Mouse (Mus musculus) MEL (cell line): ENCODE measurements at regions not wholly inside any gene's neighbourhood (a gene's known extent, or its start where the extent isn't known, plus 50 kb on each side); places are given as distances from the start of the nearest gene placed in this dataset.

Experiments used
- DNase-seq: peaks from one replicate; pipeline ENCODE4 v3.0.0; 2011; ENCODE audit warnings: low read depth, low spot score
- H3K27ac ChIP-seq: 2 replicates; pipeline ENCODE4 v1.5.1; 2012; ENCODE audit warnings: low read depth, mild to moderate bottlenecking, control low read depth, low read length, moderate library complexity; ENCODE audit not compliant: control insufficient read depth
- H3K27me3 ChIP-seq, 2 experiments: fragments of 150-350 bp in 1 of 2; sonication (generic) in 1 of 2; 2 replicates each; pipeline ENCODE4 v1.6.1; 2012; ENCODE audit warnings: low read length in 2 of 2, mild to moderate bottlenecking in 2 of 2, improper control_type of control experiment in 1 of 2, moderate library complexity in 1 of 2; ENCODE audit not compliant: insufficient read depth in 2 of 2, control insufficient read depth in 1 of 2
- H3K36me3 ChIP-seq, 2 experiments: 2 replicates each; pipeline ENCODE4 v1.6.1; 2012 to 2014; ENCODE audit warnings: low read length in 2 of 2, improper control_type of control experiment in 1 of 2, inconsistent platforms in 1 of 2, mild to moderate bottlenecking in 1 of 2; ENCODE audit not compliant: insufficient read depth in 2 of 2, control insufficient read depth in 1 of 2
- H3K4me1 ChIP-seq, 2 experiments: fragments of 150-350 bp in 1 of 2; sonication (generic) in 1 of 2; 2 replicates each; pipeline ENCODE4 v1.6.1; 2012; ENCODE audit warnings: low read length in 2 of 2, improper control_type of control experiment in 1 of 2, mild to moderate bottlenecking in 1 of 2; ENCODE audit not compliant: insufficient read depth in 2 of 2, control insufficient read depth in 1 of 2
- H3K4me3 ChIP-seq, 2 experiments: fragments of 150-350 bp in 1 of 2; sonication (generic) in 1 of 2; 2 replicates each; pipeline ENCODE4 v1.5.1; 2012; ENCODE audit warnings: low read depth in 2 of 2, low read length in 2 of 2, mild to moderate bottlenecking in 2 of 2, moderate library complexity in 2 of 2, control low read depth in 1 of 2, improper control_type of control experiment in 1 of 2; ENCODE audit not compliant: control insufficient read depth in 1 of 2, insufficient read depth in 1 of 2
- H3K79me2 ChIP-seq: 2 replicates; pipeline ENCODE4 v1.6.1; 2012; ENCODE audit warnings: mild to moderate bottlenecking, low read length, moderate library complexity; ENCODE audit not compliant: control insufficient read depth, poor library complexity, insufficient read depth
- H3K9ac ChIP-seq: 2 replicates; pipeline ENCODE4 v1.6.1; 2012; ENCODE audit warnings: low read depth, mild to moderate bottlenecking, control low read depth, low read length, moderate library complexity; ENCODE audit not compliant: control insufficient read depth, poor library complexity, severe bottlenecking
- H3K9me3 ChIP-seq: fragments of 150-350 bp; sonication (generic); replicated peaks from 2 replicates; pipeline ENCODE4 v1.6.1; 2012; ENCODE audit warnings: mild to moderate bottlenecking, low read length, improper control_type of control experiment, moderate library complexity; ENCODE audit not compliant: insufficient read depth
- CHD1 ChIP-seq: IDR thresholded peaks from 2 replicates; pipeline ENCODE4 v1.6.1; 2012; ENCODE audit warnings: low read depth, mild to moderate bottlenecking, inconsistent platforms, low read length, improper control_type of control experiment
- ELF1 ChIP-seq: IDR thresholded peaks from 2 replicates; pipeline ENCODE4 v1.6.1; 2014; ENCODE audit warnings: low read depth, mild to moderate bottlenecking, inconsistent platforms, low read length, improper control_type of control experiment, moderate library complexity
- EP300 ChIP-seq, 2 experiments: IDR thresholded peaks; 2 replicates each; pipeline ENCODE4 v1.6.1; 2011; ENCODE audit warnings: improper control_type of control experiment in 2 of 2, low read length in 2 of 2, low read depth in 1 of 2, mild to moderate bottlenecking in 1 of 2
- GABPA ChIP-seq: IDR thresholded peaks from 2 replicates; pipeline ENCODE4 v1.6.1; 2012; ENCODE audit warnings: low read depth, mild to moderate bottlenecking, inconsistent platforms, low read length, improper control_type of control experiment, moderate library complexity
- GATA1 ChIP-seq: IDR thresholded peaks from 2 replicates; pipeline ENCODE4 v1.6.1; 2011; ENCODE audit warnings: low read depth, low read length, improper control_type of control experiment
- JUND ChIP-seq: IDR thresholded peaks from 2 replicates; pipeline ENCODE4 v1.6.1; 2011; ENCODE audit warnings: low read depth, mild to moderate bottlenecking, improper control_type of control experiment, low read length
- KAT2A ChIP-seq: conservative IDR thresholded peaks from 2 replicates; pipeline ENCODE4 v1.6.1; 2012; ENCODE audit warnings: low read depth, low read length, improper control_type of control experiment, inconsistent platforms
- MAFK ChIP-seq: IDR thresholded peaks from 2 replicates; pipeline ENCODE4 v1.6.1; 2011; ENCODE audit warnings: low read depth, mild to moderate bottlenecking, low read length, improper control_type of control experiment, borderline replicate concordance
- MEF2A ChIP-seq: IDR thresholded peaks from 2 replicates; pipeline ENCODE4 v1.6.1; 2014; ENCODE audit warnings: low read depth, mild to moderate bottlenecking, inconsistent platforms, low read length, improper control_type of control experiment; ENCODE audit not compliant: poor library complexity, insufficient replicate concordance, severe bottlenecking; ENCODE audit errors: extremely low read depth
- MXI1 ChIP-seq: IDR thresholded peaks from 2 replicates; pipeline ENCODE4 v1.6.1; 2011; ENCODE audit warnings: mild to moderate bottlenecking, low read depth, low read length, improper control_type of control experiment
- MYB ChIP-seq: IDR thresholded peaks from 2 replicates; pipeline ENCODE4 v1.6.1; 2011; ENCODE audit warnings: mild to moderate bottlenecking, low read depth, low read length, improper control_type of control experiment
- POLR2A ChIP-seq, 2 experiments: IDR thresholded peaks; 2 replicates each; pipeline ENCODE4 v1.6.1; 2011 to 2012; ENCODE audit warnings: low read length in 2 of 2, mild to moderate bottlenecking in 2 of 2, control low read depth in 1 of 2, improper control_type of control experiment in 1 of 2, low read depth in 1 of 2, moderate library complexity in 1 of 2; ENCODE audit not compliant: control insufficient read depth in 1 of 2, insufficient read depth in 1 of 2, poor library complexity in 1 of 2
- POLR2AphosphoS2 ChIP-seq: IDR thresholded peaks from 2 replicates; pipeline ENCODE4 v1.6.1; 2011; ENCODE audit warnings: low read length, improper control_type of control experiment
- POLR2AphosphoS5 ChIP-seq: IDR thresholded peaks from 2 replicates; pipeline ENCODE4 v1.6.1; 2012; ENCODE audit warnings: low read depth, borderline replicate concordance, mild to moderate bottlenecking, inconsistent platforms, low read length, moderate library complexity, mixed read lengths
- RAD21 ChIP-seq: IDR thresholded peaks from 2 replicates; pipeline ENCODE4 v1.6.1; 2011; ENCODE audit warnings: mild to moderate bottlenecking, low read depth, low read length, improper control_type of control experiment
- TBP ChIP-seq: IDR thresholded peaks from 2 replicates; pipeline ENCODE4 v1.8.0; 2011; ENCODE audit warnings: low read depth, low read length, improper control_type of control experiment
- TCF12 ChIP-seq: IDR thresholded peaks from 2 replicates; pipeline ENCODE4 v1.6.1; 2014; ENCODE audit warnings: low read depth, mild to moderate bottlenecking, inconsistent platforms, low read length, improper control_type of control experiment, moderate library complexity
- UBTF ChIP-seq: IDR thresholded peaks from 2 replicates; pipeline ENCODE4 v1.6.1; 2012; ENCODE audit warnings: low read depth, mild to moderate bottlenecking, inconsistent platforms, low read length, improper control_type of control experiment, moderate library complexity, borderline replicate concordance; ENCODE audit not compliant: insufficient read depth
- ZC3H11A ChIP-seq: IDR thresholded peaks from 2 replicates; pipeline ENCODE4 v1.6.1; 2012; ENCODE audit warnings: low read depth, mild to moderate bottlenecking, inconsistent platforms, low read length, improper control_type of control experiment
- ZNF384 ChIP-seq: IDR thresholded peaks from 2 replicates; pipeline ENCODE4 v1.6.1; 2012; ENCODE audit warnings: low read depth, mild to moderate bottlenecking, inconsistent platforms, low read length, improper control_type of control experiment

- Histone ChIP-seq H3K79me2 (no peaks in the 10 kb centered on the region), H3K9ac (no peak overlapping the region), H3K9me3 (no peaks in the 10 kb centered on the region), H3K4me3 (no peak overlapping the region), H3K4me1 (no peaks in the 10 kb centered on the region), H3K27ac (no peak overlapping the region), H3K27me3 (no peaks in the 10 kb centered on the region), H3K36me3 (no peaks in the 10 kb centered on the region)
- TF ChIP-seq TCF12, result no peak
- no peak for TF ChIP-seq ZC3H11A
- no peak for TF ChIP-seq JUND
- no peak for TF ChIP-seq ELF1
- no peak for TF ChIP-seq CHD1
- TF ChIP-seq GABPA, result no peak
- no peak for TF ChIP-seq GATA1
- TF ChIP-seq MYB, result no peak
- DNase-seq, result no peak
Measured at GRCm38 (mm10) chr11:55946028-55946427, 94.8 kb downstream of the Nmur2 start.

- no peaks in the 10 kb centered on the region for H3K4me1 ChIP-seq
- TF ChIP-seq KAT2A (no peak), EP300 (IDR thresholded peaks at IDR 0.05; ENCODE audit: low read depth in 1 of 2, low read length in 2 of 2) (no peak), RAD21 (no peak), UBTF (no peak), TBP (no peak), POLR2AphosphoS2 (no peak), MXI1 (no peak), MAFK (no peak), CHD1 (no peak), POLR2AphosphoS5 (no peak), MEF2A (no peak), ZNF384 (no peak), GATA1 (no peak), POLR2A (IDR thresholded peaks at IDR 0.05; ENCODE audit: control insufficient read depth in 1 of 2, insufficient read depth in 1 of 2, low read depth in 1 of 2, low read length in 2 of 2, poor library complexity in 1 of 2) (no peak)
- TF ChIP-seq, all 39 proteins: peak for 0
- H3K79me2 ChIP-seq, result no peaks in the 10 kb centered on the region
Measured at GRCm38 (mm10) chr11:55939983-55940382, 100.8 kb downstream of the Nmur2 start.

More at GRCm38 (mm10) chr11:55939983-55940382, 100.8 kb downstream of the Nmur2 start:
- Histone ChIP-seq H3K27me3 (no peaks in the 10 kb centered on the region), H3K27ac (no peak overlapping the region), H3K4me3 (no peak overlapping the region), H3K9me3 (peaks cover 2% of the 10 kb centered on the region), H3K9ac (no peak overlapping the region), H3K36me3 (no peaks in the 10 kb centered on the region)
- no peak for DNase-seq
